Mouse (Mus musculus) spleen, adult 2 months (tissue): ENCODE measurements around the gene Tpst2.

Experiments used
- CTCF ChIP-seq: fragments of 200-500 bp; IDR thresholded peaks from 2 replicates; pipeline ENCODE4 v1.5.1; 2011; ENCODE audit warnings: mild to moderate bottlenecking, inconsistent platforms; ENCODE audit not compliant: insufficient read depth, insufficient read length, insufficient replicate concordance; ENCODE audit errors: extremely low read depth
- POLR2A ChIP-seq: fragments of 200-500 bp; IDR thresholded peaks from 2 replicates; pipeline ENCODE4 v1.6.1; 2011; ENCODE audit warnings: low read depth, low read length, inconsistent platforms

DNA sequence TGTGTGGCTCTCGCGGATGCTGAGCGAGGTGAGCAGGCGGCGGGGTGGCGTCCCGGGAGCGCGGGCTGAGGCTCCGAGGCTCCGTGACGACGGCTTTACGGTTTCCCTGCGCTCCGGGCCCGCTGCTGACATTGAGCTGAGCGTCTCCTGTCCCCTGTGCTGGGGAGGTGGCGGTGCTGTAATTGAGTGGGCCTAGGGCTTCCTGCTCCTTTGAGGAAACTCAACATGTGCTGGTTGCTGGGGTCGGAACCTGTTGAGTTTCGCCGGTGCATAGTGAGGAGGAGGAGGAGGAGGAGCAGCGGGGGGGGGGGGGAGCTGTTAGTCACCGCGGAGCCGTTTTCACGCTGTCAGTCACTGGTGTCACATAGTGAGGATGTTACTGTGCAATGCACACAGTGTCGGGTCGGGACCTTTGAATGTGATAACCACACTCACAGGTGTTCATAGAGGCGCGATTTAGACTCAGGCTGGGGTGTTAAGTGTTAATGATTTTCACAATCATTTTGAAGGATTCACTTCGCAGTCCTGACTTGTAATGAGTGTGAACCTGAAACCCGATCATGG, 50.0 kb downstream of the Tpst2 start:
- TF ChIP-seq CTCF (no peak), POLR2A (no peak)
